Mouse (Mus musculus) brown adipose tissue, adult 24 weeks (tissue): ENCODE measurements around the gene Specc1. TPM values are rescaled to one million over a fixed set of nuclear protein-coding genes. Genes with fewer than 3 reads are reported as not detected.

Experiments
- H3K27ac ChIP-seq: fragments of 200-500 bp; replicated peaks from 2 replicates; pipeline ENCODE4 v1.5.1; 2012; ENCODE audit warnings: low read depth, mild to moderate bottlenecking, low read length
- H3K4me1 ChIP-seq: fragments of 200-500 bp; 2 replicates; pipeline ENCODE4 v1.6.1; 2012; ENCODE audit warnings: low read length, mixed read lengths; ENCODE audit not compliant: control insufficient read depth, insufficient read depth, insufficient read length
- H3K4me3 ChIP-seq: fragments of 200-500 bp; 2 replicates; pipeline ENCODE4 v1.5.1; 2012; ENCODE audit warnings: low read depth, mild to moderate bottlenecking, low read length, moderate library complexity; ENCODE audit not compliant: insufficient read depth
- polyA plus RNA-seq: library from polyadenylated mRNA; stranded (reverse); fragments of >200 nt; gene quantifications from 2 replicates; pipeline ENCODE4 v1.2.4, GENCODE M21; 2012; ENCODE audit not compliant: missing spikeins, insufficient read depth, insufficient read length

The Specc1 gene
- polyA plus RNA-seq, 1 experiment: 2.5 TPM

DNA sequence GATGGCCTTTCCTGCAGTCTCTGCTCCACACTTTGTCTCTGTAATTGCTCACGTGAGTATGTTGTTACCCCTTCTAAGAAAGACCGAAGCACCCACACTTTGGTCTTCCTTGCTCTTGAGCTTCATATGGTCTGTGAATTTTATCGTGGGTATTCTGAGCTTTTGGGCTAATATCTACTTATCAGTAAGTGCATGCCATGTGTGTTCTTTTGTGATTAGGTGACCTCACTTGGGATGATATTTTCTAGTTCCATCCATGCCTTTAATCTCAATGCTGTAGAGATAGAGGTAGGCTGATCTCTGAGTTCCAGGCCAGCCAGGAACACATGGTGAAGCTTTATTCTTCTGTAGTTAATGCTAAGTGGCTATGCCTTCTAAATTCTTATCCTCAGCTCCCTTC, 207.8 kb downstream of the Specc1 start:
- Histone ChIP-seq H3K4me3 (no peak overlapping the region), H3K4me1 (no peaks in the 10 kb centered on the region), H3K27ac (no peak overlapping the region)

DNA sequence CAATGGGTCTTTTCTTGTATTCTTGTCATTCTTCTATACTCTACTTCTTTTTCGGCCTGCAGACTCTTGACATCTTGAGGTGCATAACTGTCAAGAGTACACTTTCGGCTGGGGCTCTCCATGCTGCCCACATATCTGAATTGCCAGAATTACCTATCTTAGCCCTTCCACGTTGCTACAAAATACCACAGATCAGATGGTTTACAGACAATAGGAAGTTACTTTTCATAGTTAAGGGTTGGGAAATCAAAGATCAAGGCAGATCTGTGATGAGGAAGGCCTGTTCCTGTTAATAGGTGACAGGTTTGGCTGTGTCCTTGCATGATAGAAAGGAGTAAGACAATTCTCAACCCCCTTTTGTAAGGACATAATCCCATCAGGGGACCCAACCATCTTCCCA, 209.9 kb downstream of the Specc1 start:
- H3K4me1 ChIP-seq: no peaks in the 10 kb centered on the region
- no peak overlapping the region for H3K4me3 ChIP-seq
- H3K27ac ChIP-seq: no peak overlapping the region

DNA sequence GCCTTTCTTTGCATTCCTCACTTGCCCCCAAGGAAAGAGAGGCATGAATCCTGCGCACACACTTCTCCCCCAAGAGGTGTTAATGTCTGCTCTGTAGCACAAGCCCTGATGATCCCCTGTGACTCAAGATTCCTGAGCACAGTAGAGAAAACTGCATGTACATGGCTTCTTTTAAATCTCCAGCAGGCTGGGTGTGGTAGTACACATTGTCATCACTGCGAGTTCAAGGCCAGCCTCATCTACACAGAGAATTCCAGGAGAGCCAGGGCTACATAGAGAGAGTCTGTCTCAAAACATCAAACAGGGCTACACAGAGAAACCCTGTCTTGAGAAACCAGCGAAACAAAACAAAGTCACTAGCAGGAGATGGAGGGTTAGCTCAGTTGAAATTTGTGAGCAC, 211.6 kb downstream of the Specc1 start:
- no peak overlapping the region for H3K4me3 ChIP-seq
- no peaks in the 10 kb centered on the region for H3K4me1 ChIP-seq
- H3K27ac ChIP-seq: no peak overlapping the region

GRCm38 (mm10) chr11:62177395-62178113, 221.0 kb downstream of the Specc1 start:
- no peak overlapping the region for H3K27ac ChIP-seq
- H3K4me3 ChIP-seq: no peak overlapping the region
- H3K4me1 ChIP-seq: no peaks in the 10 kb centered on the region

GRCm38 (mm10) chr11:62180791-62181190, 224.2 kb downstream of the Specc1 start:
- Histone ChIP-seq H3K4me1 (no peaks in the 10 kb centered on the region), H3K27ac (no peak overlapping the region), H3K4me3 (no peak overlapping the region)

GRCm38 (mm10) chr11:62184900-62185299, 228.3 kb downstream of the Specc1 start:
- Histone ChIP-seq H3K4me3 (no peak overlapping the region), H3K27ac (no peak overlapping the region), H3K4me1 (no peaks in the 10 kb centered on the region)

DNA sequence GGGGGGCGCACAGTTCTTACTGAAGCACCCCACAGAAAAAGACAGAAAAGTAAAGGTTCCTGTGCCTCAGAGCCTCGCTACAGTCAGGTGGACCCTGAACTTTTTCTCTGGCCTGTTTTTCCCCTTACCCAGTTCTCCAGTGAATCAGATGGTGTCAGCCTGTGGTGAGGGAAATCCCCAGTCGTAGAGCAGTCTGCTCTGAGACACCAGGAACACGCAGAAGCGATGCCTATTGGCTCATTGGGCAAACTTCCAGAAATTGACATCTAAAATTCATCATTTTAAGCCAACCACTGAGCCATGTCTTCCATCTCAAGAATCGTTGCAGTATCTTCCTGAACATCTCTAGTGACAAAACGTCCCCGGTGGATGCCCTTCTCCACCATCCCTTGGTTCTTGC, 230.5 kb downstream of the Specc1 start:
- no peaks in the 10 kb centered on the region for H3K4me1 ChIP-seq
- no peak overlapping the region for H3K27ac ChIP-seq
- H3K4me3 ChIP-seq: no peak overlapping the region

GRCm38 (mm10) chr11:62192050-62192449, 235.5 kb downstream of the Specc1 start:
- Histone ChIP-seq H3K4me3 (no peak overlapping the region), H3K27ac (no peak overlapping the region), H3K4me1 (no peaks in the 10 kb centered on the region)

DNA sequence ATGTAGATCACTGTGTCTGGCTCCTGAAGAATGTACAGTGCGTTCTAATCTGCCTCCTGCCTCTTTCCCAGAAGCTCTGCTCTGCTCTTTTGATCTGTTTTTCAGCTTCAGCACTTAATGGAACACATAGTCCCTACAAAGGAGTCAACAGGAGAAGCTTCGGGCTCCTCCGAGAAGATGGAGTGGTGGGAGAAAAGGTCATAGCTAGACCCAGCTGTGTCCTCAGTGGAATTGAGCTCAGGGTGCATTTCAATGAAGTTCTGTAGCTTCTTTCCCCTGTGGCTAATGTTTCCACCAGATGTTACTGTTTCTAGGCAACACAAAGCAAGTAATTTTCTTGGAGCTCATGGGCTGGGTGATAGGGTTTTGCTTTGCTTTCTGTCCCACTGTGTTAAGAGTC, 236.6 kb downstream of the Specc1 start:
- no peak overlapping the region for H3K27ac ChIP-seq
- no peak overlapping the region for H3K4me3 ChIP-seq
- H3K4me1 ChIP-seq: no peaks in the 10 kb centered on the region

DNA sequence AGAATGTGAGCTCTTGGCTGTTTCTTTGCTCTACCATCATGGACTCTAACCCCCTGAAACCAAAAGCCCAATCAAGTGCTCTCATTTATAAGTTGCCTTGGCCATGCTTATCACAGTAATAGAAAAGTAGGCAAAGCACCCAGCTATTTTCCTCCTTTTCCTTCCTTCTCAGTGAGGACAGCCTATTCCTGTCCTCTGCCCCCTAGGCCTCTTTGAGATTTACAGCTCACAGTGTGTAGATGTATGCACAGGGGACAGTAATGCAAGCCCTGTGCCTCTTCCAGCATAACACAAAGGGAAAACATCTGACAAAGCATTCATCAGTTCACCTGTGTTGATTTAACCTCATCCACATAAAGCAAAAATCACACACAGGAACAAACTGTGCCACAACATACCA, 237.7 kb downstream of the Specc1 start:
- H3K27ac ChIP-seq: no peak overlapping the region
- no peak overlapping the region for H3K4me3 ChIP-seq
- H3K4me1 ChIP-seq: no peaks in the 10 kb centered on the region

DNA sequence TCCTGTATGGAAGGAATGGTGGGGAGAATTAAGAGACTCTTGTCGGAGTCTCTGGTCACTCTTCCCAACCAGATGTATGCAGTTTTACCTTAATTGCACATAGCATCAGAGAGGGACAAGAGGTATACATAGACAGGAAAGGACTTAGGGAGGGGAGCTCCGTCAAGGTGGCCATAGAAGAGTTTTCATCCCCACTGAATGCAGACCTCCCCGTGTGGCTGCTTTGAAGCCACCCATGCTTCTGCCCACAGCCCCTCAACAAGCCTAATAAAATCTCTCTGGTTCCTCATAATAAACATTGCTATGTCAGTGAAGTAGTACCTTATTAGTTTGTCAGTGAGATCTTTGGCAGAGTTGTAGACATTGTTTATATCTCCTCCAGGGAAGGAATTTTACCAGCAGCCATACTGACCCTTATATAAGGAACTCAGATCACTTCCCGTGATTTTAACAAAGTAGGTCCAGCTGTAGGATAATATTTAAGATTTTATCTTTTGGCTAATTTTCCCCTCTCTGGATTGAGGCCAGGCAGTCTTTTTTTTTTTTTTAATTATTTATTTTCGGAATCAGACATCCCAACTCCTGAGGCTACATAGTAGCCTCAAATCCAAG, 244.4 kb downstream of the Specc1 start:
- H3K27ac ChIP-seq: no peak overlapping the region
- H3K4me1 ChIP-seq: no peaks in the 10 kb centered on the region
- H3K4me3 ChIP-seq: no peak overlapping the region

- Histone ChIP-seq H3K4me3 (no peak overlapping the region), H3K27ac (no peak overlapping the region), H3K4me1 (no peaks in the 10 kb centered on the region)
Observed at GRCm38 (mm10) chr11:62202645-62203044, 246.1 kb downstream of the Specc1 start.

- H3K4me1 ChIP-seq: no peaks in the 10 kb centered on the region
- H3K4me3 ChIP-seq: no peak overlapping the region
- H3K27ac ChIP-seq: no peak overlapping the region
Observed at GRCm38 (mm10) chr11:62209111-62209510, 252.5 kb downstream of the Specc1 start.

GRCm38 (mm10) chr11:62209891-62210290, 253.3 kb downstream of the Specc1 start:
- Histone ChIP-seq H3K4me3 (no peak overlapping the region), H3K27ac (no peak overlapping the region)

DNA sequence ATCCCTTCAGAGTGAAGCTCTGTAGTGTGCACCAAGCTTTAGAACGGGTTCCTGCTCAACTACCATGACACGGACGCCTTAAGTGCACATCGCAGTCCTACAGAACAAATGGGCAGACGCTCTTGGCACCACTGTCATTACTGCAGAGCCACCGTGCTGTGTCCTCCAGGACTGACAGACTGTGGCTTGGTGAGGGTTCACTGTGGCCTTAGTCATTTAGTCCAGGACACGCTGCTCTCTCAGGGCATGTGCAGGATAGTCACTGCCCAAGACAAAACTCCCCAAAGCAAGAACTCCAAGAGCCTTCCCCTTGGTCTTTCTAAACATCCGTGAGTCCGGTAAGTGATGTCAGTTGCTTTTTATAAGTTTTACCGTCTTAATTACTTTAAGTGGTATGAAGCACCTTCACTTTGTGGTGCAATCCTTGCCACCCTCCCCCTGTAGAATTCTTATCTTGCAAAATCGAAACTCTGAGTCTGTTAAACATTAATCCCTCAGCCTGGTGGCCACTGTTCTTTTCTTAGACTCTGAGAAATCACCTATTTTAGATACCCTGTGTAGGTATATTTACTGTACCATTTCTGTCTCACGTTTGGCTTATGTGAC, 256.9 kb downstream of the Specc1 start:
- no peak overlapping the region for H3K27ac ChIP-seq
- H3K4me1 ChIP-seq: no peaks in the 10 kb centered on the region
- H3K4me3 ChIP-seq: no peak overlapping the region

More at GRCm38 (mm10) chr11:62209891-62210290, 253.3 kb downstream of the Specc1 start:
- H3K4me1 ChIP-seq: no peaks in the 10 kb centered on the region

DNA sequence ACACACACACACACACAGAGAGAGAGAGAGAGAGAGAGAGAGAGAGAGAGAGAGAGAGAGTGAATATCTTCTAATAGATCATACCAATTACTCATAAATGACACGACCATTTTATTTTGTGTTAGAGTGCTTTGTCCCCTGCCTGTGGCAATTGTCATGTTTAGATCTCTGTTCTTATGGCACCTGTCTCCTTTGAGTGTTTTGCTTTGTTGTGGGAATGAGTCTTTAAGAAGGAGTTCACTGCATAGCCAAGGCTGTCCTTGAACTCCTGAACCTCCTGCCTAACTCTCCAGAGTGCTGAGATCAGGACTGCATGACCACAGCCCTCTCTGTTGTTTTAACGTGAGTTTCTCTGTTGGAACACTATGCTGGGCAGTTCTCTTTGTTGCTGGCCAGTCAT, 258.5 kb downstream of the Specc1 start:
- H3K4me3 ChIP-seq: no peak overlapping the region
- H3K27ac ChIP-seq: no peak overlapping the region
- no peaks in the 10 kb centered on the region for H3K4me1 ChIP-seq
